Mouse (Mus musculus) midbrain, embryonic 14.5 days (tissue): ENCODE results near the gene Sh2d5. TPM values are rescaled to one million over a fixed set of nuclear protein-coding genes. Genes with fewer than 3 reads are reported as not detected.

Source experiments
- ATAC-seq: fragments of 200-750 bp; cut with Nextera tagmentation; 2 replicates; pipeline ENCODE4 v1.8.0; 2017; ENCODE audit warnings: moderate number of reproducible peaks, moderate library complexity; ENCODE audit not compliant: low FRiP score, low TSS enrichment
- DNase-seq: peaks from one replicate; pipeline ENCODE4 v3.0.0-alpha.2; 2015
- H3K27ac ChIP-seq: fragments of 300-500 bp; sonication (generic); replicated peaks from 2 replicates; pipeline ENCODE4 v1.5.1; 2014; ENCODE audit warnings: mild to moderate bottlenecking, low read depth, low read length, moderate library complexity
- H3K27me3 ChIP-seq: fragments of 300-500 bp; sonication (generic); 2 replicates; pipeline ENCODE4 v1.6.1; 2014; ENCODE audit warnings: low read length, control low read depth, mixed read lengths; ENCODE audit not compliant: control insufficient read depth, insufficient read depth
- H3K36me3 ChIP-seq: fragments of 300-500 bp; sonication (generic); 2 replicates; pipeline ENCODE4 v1.6.1; 2014; ENCODE audit warnings: low read length, control low read depth; ENCODE audit not compliant: control insufficient read depth, insufficient read depth
- H3K4me1 ChIP-seq: fragments of 300-500 bp; sonication (generic); 2 replicates; pipeline ENCODE4 v1.6.1; 2014; ENCODE audit warnings: mild to moderate bottlenecking, antibody characterized with exemption, low read length, control low read depth; ENCODE audit not compliant: control insufficient read depth, insufficient read depth
- H3K4me2 ChIP-seq: fragments of 300-500 bp; sonication (generic); 2 replicates; pipeline ENCODE4 v1.6.1; 2014; ENCODE audit warnings: mild to moderate bottlenecking, low read length, moderate library complexity
- H3K4me3 ChIP-seq: fragments of 300-500 bp; sonication (generic); replicated peaks from 2 replicates; pipeline ENCODE4 v1.5.1; 2014; ENCODE audit warnings: low read depth, low read length
- H3K9ac ChIP-seq: fragments of 300-500 bp; sonication (generic); replicated peaks from 2 replicates; pipeline ENCODE4 v1.6.1; 2014; ENCODE audit warnings: mild to moderate bottlenecking, low read length, moderate library complexity
- H3K9me3 ChIP-seq: fragments of 300-500 bp; sonication (generic); 2 replicates; pipeline ENCODE4 v1.6.1; 2016; ENCODE audit warnings: low read length, control low read depth, mixed read lengths; ENCODE audit not compliant: control insufficient read depth
- WGBS: fragments of 180-500 bp; shearing (Covaris S2); extraction: QIAGEN DNeasy Blood & Tissue Kit; methylation state at CpG from one replicate; pipeline ENCODE4 v1.1.7; 2014; 5-methylcytosine and 5-hydroxymethylcytosine counted together
- polyA plus RNA-seq: library from polyadenylated mRNA; unstranded; fragments of >200 nt; fragmentation: Nextera tagmentation; extraction: Ambion mirVana; gene quantifications from 2 replicates; pipeline ENCODE4 v1.2.1, GENCODE M21; 2014

The Sh2d5 gene
- polyA plus RNA-seq, 1 experiment from 2014 or later: 7.7 TPM

DNA sequence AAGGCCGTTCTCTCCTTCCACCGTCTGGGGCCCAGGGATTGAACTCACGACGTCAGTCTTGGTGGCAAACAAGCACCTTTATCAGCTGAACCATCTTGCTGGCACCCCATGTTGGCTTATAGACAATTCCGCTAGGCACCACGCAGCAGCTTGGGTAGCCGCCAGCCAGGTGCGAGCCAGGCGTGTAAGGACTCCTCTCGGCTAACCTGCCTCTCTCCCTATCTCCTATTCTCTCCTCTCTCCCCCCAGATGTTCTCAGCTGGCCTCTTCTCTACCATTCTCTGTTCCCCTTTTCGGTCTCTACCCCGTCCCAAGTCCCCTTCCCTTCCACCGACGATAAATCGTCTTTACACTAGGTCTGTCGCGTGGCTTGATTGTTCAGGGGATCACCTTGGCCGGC is 53.5 kb downstream of the Sh2d5 start:
- Histone ChIP-seq H3K27ac (peak overlapping the region; percentile 62; the same call in 1 of the 2 replicates), H3K9me3 (no peaks in the 10 kb centered on the region), H3K4me2 (peak overlapping the region; percentile 77), H3K9ac (peak overlapping the region; percentile 54), H3K4me1 (peaks cover 14% of the 10 kb centered on the region), H3K27me3 (no peaks in the 10 kb centered on the region), H3K36me3 (peaks cover 11% of the 10 kb centered on the region), H3K4me3 (peak overlapping the region; percentile 90)
- DNase-seq: no peak
- no peak for ATAC-seq
- WGBS: 16% methylated on average over 18 of the region's 18 CpGs

- peak within 1 kb of the TSS; percentile 82 for H3K27ac ChIP-seq
- no peaks in the 10 kb centered on the region for H3K9me3 ChIP-seq
- peak within 1 kb of the TSS; percentile 80 for H3K4me2 ChIP-seq
- peak; percentile 99 for DNase-seq
- H3K4me1 ChIP-seq: peaks cover 14% of the 10 kb centered on the region
- H3K27me3 ChIP-seq: no peaks in the 10 kb centered on the region
- WGBS: under 1% methylated on average over 64 of the region's 64 CpGs
- peak within 1 kb of the TSS; percentile 88 for H3K9ac ChIP-seq
- H3K36me3 ChIP-seq: peaks cover 19% of the 10 kb centered on the region
- ATAC-seq: peak; percentile 97
- H3K4me3 ChIP-seq: peak within 1 kb of the TSS; percentile 90
These were observed 54.3 kb downstream of the Sh2d5 start, which contains the start of gene Ddost for GRCm38 (mm10) chr4:138304340-138305104. Ddost (plus strand) TSS chr4:138304730.

DNA sequence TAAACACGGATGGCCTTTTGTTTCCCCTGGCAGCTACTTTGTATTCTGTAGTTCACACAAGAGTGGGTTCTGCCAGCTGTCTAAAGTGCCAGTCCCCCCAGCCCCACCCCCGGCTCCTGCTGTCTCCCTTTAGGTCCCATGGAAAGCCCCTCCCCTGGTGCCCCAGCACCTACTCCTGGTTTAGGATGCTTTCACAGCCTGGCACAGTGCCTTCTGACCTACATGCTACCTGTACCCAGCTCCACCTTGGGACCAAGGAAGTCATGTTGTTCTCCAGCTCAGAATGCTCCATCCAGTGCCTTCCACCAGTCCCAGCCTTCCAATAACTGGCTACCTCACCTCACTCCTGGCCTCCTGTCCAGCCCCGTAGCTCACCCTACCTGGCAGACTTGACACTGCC is 56.8 kb downstream of the Sh2d5 start:
- Histone ChIP-seq H3K27me3 (no peaks in the 10 kb centered on the region), H3K36me3 (peaks cover 41% of the 10 kb centered on the region), H3K4me3 (no peak overlapping the region), H3K9ac (no peak overlapping the region), H3K4me1 (peaks cover 14% of the 10 kb centered on the region), H3K4me2 (no peak overlapping the region), H3K27ac (no peak overlapping the region), H3K9me3 (no peaks in the 10 kb centered on the region)
- ATAC-seq (no peak), DNase-seq (no peak)
- WGBS: 82% methylated on average over 3 of the region's 3 CpGs

DNA sequence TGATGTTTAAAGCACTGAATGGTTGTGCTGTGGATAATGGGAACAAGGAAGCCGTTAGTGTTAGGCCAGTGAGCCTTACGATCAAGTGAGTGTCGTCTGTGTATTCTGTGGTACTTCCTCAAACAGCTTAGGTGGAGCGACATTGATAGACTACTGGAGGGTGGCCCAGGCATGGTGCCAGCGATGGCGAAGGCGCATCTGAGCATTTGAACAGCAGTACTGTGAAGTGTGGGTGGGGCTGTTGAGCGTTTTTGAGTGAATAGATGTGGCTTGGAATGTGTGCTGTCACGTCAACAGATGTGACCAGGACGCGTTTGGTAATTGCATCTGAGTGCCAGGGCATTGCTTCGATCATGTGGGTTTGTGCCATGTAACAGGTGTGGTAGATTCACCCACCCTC is 57.5 kb downstream of the Sh2d5 start:
- Histone ChIP-seq H3K9me3 (no peaks in the 10 kb centered on the region), H3K36me3 (peaks cover 48% of the 10 kb centered on the region), H3K9ac (no peak overlapping the region), H3K27me3 (no peaks in the 10 kb centered on the region), H3K4me1 (peaks cover 14% of the 10 kb centered on the region), H3K4me2 (no peak overlapping the region), H3K4me3 (no peak overlapping the region), H3K27ac (no peak overlapping the region)
- DNase-seq (no peak), ATAC-seq (no peak)
- WGBS: 95% methylated on average over 12 of the region's 12 CpGs

GRCm38 (mm10) chr4:138310311-138310910 is 60.2 kb downstream of the Sh2d5 start:
- H3K4me2 ChIP-seq: no peak overlapping the region
- H3K36me3 ChIP-seq: peaks cover 75% of the 10 kb centered on the region
- 96% methylated on average over 19 of the region's 19 CpGs for WGBS
- no peaks in the 10 kb centered on the region for H3K27me3 ChIP-seq
- no peaks in the 10 kb centered on the region for H3K9me3 ChIP-seq
- H3K27ac ChIP-seq: no peak overlapping the region
- H3K4me3 ChIP-seq: no peak overlapping the region
- ATAC-seq (no peak), DNase-seq (no peak)
- peaks cover 6% of the 10 kb centered on the region for H3K4me1 ChIP-seq
- no peak overlapping the region for H3K9ac ChIP-seq

Other genes starting within 250 kb of the Sh2d5 start
- gene Hp1bp3, start 34.1 kb upstream of the Sh2d5 start, polyA plus RNA-seq: 257 and 278 TPM in 2 replicates
- gene Kif17, start within 50 bp of the Sh2d5 start, polyA plus RNA-seq: 2.5 and 2.9 TPM in 2 replicates
- 177 and 184 TPM in 2 replicates for gene Ddost, start 54.3 kb downstream of the Sh2d5 start, polyA plus RNA-seq
- 54.1 and 74.7 TPM in 2 replicates for gene Pink1, start 75.9 kb downstream of the Sh2d5 start, polyA plus RNA-seq
- 2.4 and 4.6 TPM in 2 replicates for gene Cda, start 117.6 kb downstream of the Sh2d5 start, polyA plus RNA-seq
- gene Fam43b, start 146.1 kb downstream of the Sh2d5 start, polyA plus RNA-seq: 5.4 and 6.7 TPM in 2 replicates
- 22.8 and 23.8 TPM in 2 replicates for gene Mul1, start 184.3 kb downstream of the Sh2d5 start, polyA plus RNA-seq
- gene Camk2n1, start 203.9 kb downstream of the Sh2d5 start, polyA plus RNA-seq: 15.4 and 20.5 TPM in 2 replicates